24 mouse cellular contexts compared by ENCODE assay signal in genomic region chr14:122305132-122305531, GRCm38 (mm10).
DNase-seq lines count a peak whose midpoint lies in the region; ATAC-seq lines count a peak whose summit lies in the region.
"Had no signal": no experiment of that assay in that cellular context is flagged by ENCODE, and none has a peak within 500 bp of the region (broad histone marks: within the 10 kb centered on the region; RNA-seq: fewer than 3 reads in every experiment).

No protein-coding gene starts in this region.

- no peaks in the 10 kb centered on the region for H3K9me3 ChIP-seq in forebrain, embryonic 16.5 days (ENCODE audit: control insufficient read depth, low read length)
- H3K9me3 ChIP-seq in forebrain, embryonic 12.5 days, result no peaks in the 10 kb centered on the region
- H3K9me3 ChIP-seq: G1E; hindbrain, embryonic 15.5 days; lung, embryonic 15.5 days; midbrain, embryonic 12.5 days had no signal

- peak; percentile 59 for ATAC-seq in forebrain, embryonic 16.5 days
- ATAC-seq in forebrain, embryonic 12.5 days (ENCODE audit: low FRiP score), result no peak

- DNase-seq in layer of hippocampus, postnatal 10 days (ENCODE audit: low spot score in 2 of 2), result peak; percentile 12 to 18
- no peak for DNase-seq in layer of hippocampus, adult 9-10 months (ENCODE audit: low spot score)
- peak; percentile 9 for DNase-seq in right cerebral cortex, adult 18-20 months
- DNase-seq in right cerebral cortex, postnatal 36 days (ENCODE audit: low spot score in 2 of 2), result no peak
- peak; percentile 57 for DNase-seq in right cerebral cortex, postnatal 4 days
- no peak for DNase-seq in cerebellum, postnatal 25 days
- DNase-seq: adrenal gland, postnatal 14 days; cerebellum, adult 18-20 months; cerebellum, postnatal 36 days; heart, postnatal 10 days; kidney, adult 18-20 months; layer of hippocampus, adult 9-11 months; lung, postnatal 4 days; thymus, postnatal 14 days had no signal

- no peaks in the 10 kb centered on the region for H3K27me3 ChIP-seq in forebrain, embryonic 16.5 days (replicated peaks; ENCODE audit: control insufficient read depth, insufficient read depth, low read length)
- H3K27me3 ChIP-seq in forebrain, embryonic 12.5 days, result peaks cover 10% of the 10 kb centered on the region; the same call in 1 of the 2 replicates
- H3K27me3 ChIP-seq: hindbrain, embryonic 15.5 days; lung, embryonic 15.5 days had no signal

- no peaks in the 10 kb centered on the region for H3K36me3 ChIP-seq in forebrain, embryonic 16.5 days (ENCODE audit: control insufficient read depth, insufficient read depth)
- H3K36me3 ChIP-seq in forebrain, embryonic 12.5 days (replicated peaks), result no peaks in the 10 kb centered on the region
- H3K36me3 ChIP-seq: hindbrain, embryonic 15.5 days; lung, embryonic 15.5 days; midbrain, embryonic 12.5 days had no signal

- no peak overlapping the region for H3K4me2 ChIP-seq in forebrain, embryonic 16.5 days (ENCODE audit: low read length)
- H3K4me2 ChIP-seq in forebrain, embryonic 12.5 days, result no peak overlapping the region
- H3K4me2 ChIP-seq: heart, embryonic 11.5 days; hindbrain, embryonic 15.5 days; lung, embryonic 15.5 days; midbrain, embryonic 12.5 days had no signal

- H3K4me3 ChIP-seq in forebrain, embryonic 16.5 days (replicated peaks; ENCODE audit: low read length), result no peak overlapping the region
- no peak overlapping the region for H3K4me3 ChIP-seq in forebrain, embryonic 12.5 days (replicated peaks)
- H3K4me3 ChIP-seq: hindbrain, embryonic 15.5 days; lung, embryonic 15.5 days; midbrain, embryonic 12.5 days had no signal

- no peak overlapping the region for H3K9ac ChIP-seq in forebrain, embryonic 16.5 days (replicated peaks; ENCODE audit: low read depth, low read length)
- no peak overlapping the region for H3K9ac ChIP-seq in forebrain, embryonic 12.5 days
- H3K9ac ChIP-seq: hindbrain, embryonic 15.5 days; liver, embryonic 14.5 days; lung, embryonic 15.5 days; midbrain, embryonic 12.5 days had no signal

- H3K4me1 ChIP-seq in forebrain, embryonic 16.5 days (replicated peaks; ENCODE audit: control insufficient read depth, insufficient read depth, low read length), result no peaks in the 10 kb centered on the region
- H3K4me1 ChIP-seq in forebrain, embryonic 12.5 days, result peaks cover 10% of the 10 kb centered on the region; the same call in 1 of the 2 replicates
- H3K4me1 ChIP-seq: hindbrain, embryonic 15.5 days; lung, embryonic 15.5 days had no signal

- no peak overlapping the region for H3K27ac ChIP-seq in forebrain, embryonic 16.5 days (ENCODE audit: low read length)
- H3K27ac ChIP-seq in forebrain, embryonic 12.5 days, result no peak overlapping the region
- H3K27ac ChIP-seq: hindbrain, embryonic 15.5 days; kidney, postnatal 0 days; liver, embryonic 14.5 days; lung, embryonic 15.5 days; midbrain, embryonic 12.5 days; stomach, postnatal 0 days had no signal

- 54% methylated on average over 8 of the region's 8 CpGs for WGBS in forebrain, embryonic 16.5 days
- 70% methylated on average over 8 of the region's 8 CpGs for WGBS in forebrain, embryonic 12.5 days

Comparison
In these comparisons a context has a peak if more than half of its experiments do, and no peak if none do; other contexts are left out.
1. DNase-seq: peak in layer of hippocampus, postnatal 10 days (2 of 2), right cerebral cortex, adult 18-20 months (single experiment) and right cerebral cortex, postnatal 4 days (single experiment); none in layer of hippocampus, adult 9-10 months (single experiment), right cerebral cortex, postnatal 36 days (0 of 2) and cerebellum, postnatal 25 days (0 of 2).